Comparison of ENCODE assay signal across 19 mouse cellular contexts in the genomic region with DNA sequence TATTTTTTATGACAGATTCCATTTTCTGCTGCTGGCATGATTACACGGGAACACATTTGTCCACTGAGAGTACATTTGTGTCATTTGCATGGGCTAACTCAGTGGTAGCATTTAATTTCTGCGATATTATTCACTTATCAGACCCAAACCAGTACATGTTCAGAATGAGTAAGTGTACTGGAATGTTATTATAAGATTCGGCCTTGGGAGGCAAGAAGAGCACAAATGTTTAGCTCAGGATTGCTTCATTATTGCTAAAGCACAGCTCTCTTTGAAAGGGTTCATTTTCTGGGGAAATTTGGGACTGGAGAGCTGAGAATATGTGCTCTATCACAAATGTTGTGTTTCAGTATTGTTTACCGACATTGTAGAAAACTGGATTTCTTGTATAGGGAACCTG.
DNase-seq lines count a peak whose midpoint lies in the region; ATAC-seq and TF ChIP-seq lines count a peak whose summit lies in the region.
"Had no signal": no experiment of that assay in that cellular context is flagged by ENCODE, and none has a peak within 500 bp of the region (broad histone marks: within the 10 kb centered on the region; RNA-seq: fewer than 3 reads in every experiment).

No protein-coding gene starts in this region.

- no peak overlapping the region for H3K4me2 ChIP-seq in hindbrain, postnatal 0 days (ENCODE audit: low read depth, low read length)
- H3K4me2 ChIP-seq in midbrain, embryonic 14.5 days (ENCODE audit: low read length): no peak overlapping the region
- H3K4me2 ChIP-seq in midbrain, embryonic 15.5 days: no peak overlapping the region
- H3K4me2 ChIP-seq: embryonic facial prominence, embryonic 12.5 days; forebrain, embryonic 15.5 days; intestine, embryonic 15.5 days had no signal

- H3K9me3 ChIP-seq in hindbrain, postnatal 0 days (ENCODE audit: low read length): no peaks in the 10 kb centered on the region
- no peaks in the 10 kb centered on the region for H3K9me3 ChIP-seq in hindbrain, embryonic 10.5 days
- H3K9me3 ChIP-seq in midbrain, embryonic 14.5 days (ENCODE audit: control insufficient read depth, low read length): no peaks in the 10 kb centered on the region
- no peaks in the 10 kb centered on the region for H3K9me3 ChIP-seq in midbrain, embryonic 15.5 days
- H3K9me3 ChIP-seq: embryonic facial prominence, embryonic 12.5 days; forebrain, embryonic 15.5 days; intestine, embryonic 15.5 days had no signal

- no peak overlapping the region for H3K9ac ChIP-seq in hindbrain, postnatal 0 days (replicated peaks; ENCODE audit: low read length)
- no peak overlapping the region for H3K9ac ChIP-seq in midbrain, embryonic 14.5 days (replicated peaks; ENCODE audit: low read length)
- no peak overlapping the region for H3K9ac ChIP-seq in midbrain, embryonic 15.5 days
- H3K9ac ChIP-seq: embryonic facial prominence, embryonic 12.5 days; forebrain, embryonic 15.5 days; intestine, embryonic 15.5 days had no signal

- no peak overlapping the region for H3K27ac ChIP-seq in hindbrain, postnatal 0 days
- H3K27ac ChIP-seq in hindbrain, embryonic 10.5 days: no peak overlapping the region
- H3K27ac ChIP-seq in midbrain, embryonic 14.5 days (replicated peaks; ENCODE audit: low read depth, low read length): no peak overlapping the region
- no peak overlapping the region for H3K27ac ChIP-seq in midbrain, embryonic 15.5 days
- H3K27ac ChIP-seq: embryonic facial prominence, embryonic 12.5 days; forebrain, embryonic 15.5 days; intestine, embryonic 15.5 days had no signal

- H3K27me3 ChIP-seq in hindbrain, postnatal 0 days (ENCODE audit: insufficient read depth, low read length): no peaks in the 10 kb centered on the region
- no peaks in the 10 kb centered on the region for H3K27me3 ChIP-seq in hindbrain, embryonic 10.5 days (ENCODE audit: insufficient read depth, poor library complexity, severe bottlenecking)
- no peaks in the 10 kb centered on the region for H3K27me3 ChIP-seq in midbrain, embryonic 14.5 days (ENCODE audit: control insufficient read depth, insufficient read depth, low read length)
- H3K27me3 ChIP-seq in midbrain, embryonic 15.5 days (replicated peaks): no peaks in the 10 kb centered on the region
- H3K27me3 ChIP-seq in C2C12 (ENCODE audit: control insufficient read depth, insufficient read depth, insufficient read length): no peaks in the 10 kb centered on the region
- no peaks in the 10 kb centered on the region for H3K27me3 ChIP-seq in Patski
- H3K27me3 ChIP-seq: embryonic facial prominence, embryonic 12.5 days; forebrain, embryonic 15.5 days; intestine, embryonic 15.5 days had no signal

- CTCF ChIA-PET in Patski (lab: Charles Lee): interaction anchor here (1.1 kb wide), 1 partner anchor 17 kb away, joined by 3 read pairs; no protein-coding TSS in a partner anchor

- WGBS in hindbrain, postnatal 0 days: 61% methylated on average over 4 of the region's 4 CpGs
- WGBS in hindbrain, embryonic 10.5 days: 88% methylated on average over 4 of the region's 4 CpGs
- 73% methylated on average over 4 of the region's 4 CpGs for WGBS in midbrain, embryonic 14.5 days
- 72% methylated on average over 4 of the region's 4 CpGs for WGBS in midbrain, embryonic 15.5 days
- WGBS in lung, adult 2 months: 65% methylated on average over 4 of the region's 4 CpGs

- no peak for TF ChIP-seq POLR2A in lung, adult 2 months (IDR thresholded peaks at IDR 0.05; ENCODE audit: borderline replicate concordance, extremely low read depth, low read depth, low read length)

- no peak overlapping the region for H3ac ChIP-seq in C2C12 (ENCODE audit: control insufficient read depth, insufficient read length, low read depth)

- no peaks in the 10 kb centered on the region for H3K79me2 ChIP-seq in C2C12 (ENCODE audit: control insufficient read depth, insufficient read depth)

- DNase-seq in hindbrain, postnatal 0 days (ENCODE audit: low spot score): peak; percentile 20
- DNase-seq in hindbrain, embryonic 10.5 days (ENCODE audit: low spot score): no peak
- DNase-seq in midbrain, embryonic 14.5 days: peak; percentile 14
- DNase-seq in Patski (ENCODE audit: low read depth, low spot score): no peak
- no peak for DNase-seq in kidney, postnatal 4 days
- no peak for DNase-seq in lung, adult 2 months
- DNase-seq: adrenal gland, postnatal 10 days; cerebellum, adult 11-12 months; cerebellum, adult 9-10 months; cerebellum, postnatal 25 days; gastrocnemius, postnatal 36 days; heart, adult 11 months; heart, postnatal 10 days; heart, postnatal 4 days had no signal

- POLR2A ChIA-PET in Patski (lab: Charles Lee): no interaction called here

- no peak for ATAC-seq in hindbrain, postnatal 0 days
- no peak for ATAC-seq in midbrain, embryonic 14.5 days (ENCODE audit: low FRiP score, low TSS enrichment)
- ATAC-seq in midbrain, embryonic 15.5 days (replicated peaks): no peak
- peak; percentile 94 for ATAC-seq in Patski
- ATAC-seq: forebrain, embryonic 15.5 days; intestine, embryonic 15.5 days had no signal

- H3K4me1 ChIP-seq in hindbrain, postnatal 0 days (ENCODE audit: insufficient read depth, low read length): no peaks in the 10 kb centered on the region
- H3K4me1 ChIP-seq in hindbrain, embryonic 10.5 days (replicated peaks): no peaks in the 10 kb centered on the region; the same call in 1 of the 2 replicates
- H3K4me1 ChIP-seq in midbrain, embryonic 14.5 days (ENCODE audit: control insufficient read depth, insufficient read depth, low read length): no peaks in the 10 kb centered on the region
- H3K4me1 ChIP-seq in midbrain, embryonic 15.5 days: peaks cover 7% of the 10 kb centered on the region; the same call in 1 of the 2 replicates
- no peaks in the 10 kb centered on the region for H3K4me1 ChIP-seq in lung, adult 2 months (ENCODE audit: control insufficient read depth, insufficient read depth, low read length)
- H3K4me1 ChIP-seq: embryonic facial prominence, embryonic 12.5 days; forebrain, embryonic 15.5 days; intestine, embryonic 15.5 days had no signal

- no peak overlapping the region for H3K4me3 ChIP-seq in hindbrain, postnatal 0 days (ENCODE audit: low read length)
- H3K4me3 ChIP-seq in hindbrain, embryonic 10.5 days: no peak overlapping the region
- H3K4me3 ChIP-seq in midbrain, embryonic 14.5 days (replicated peaks; ENCODE audit: low read depth, low read length): no peak overlapping the region
- no peak overlapping the region for H3K4me3 ChIP-seq in midbrain, embryonic 15.5 days
- H3K4me3 ChIP-seq in C2C12 (ENCODE audit: insufficient read depth, poor library complexity, severe bottlenecking): no peak overlapping the region
- H3K4me3 ChIP-seq in lung, adult 2 months (replicated peaks; ENCODE audit: extremely low read depth, low read depth, low read length): no peak overlapping the region
- H3K4me3 ChIP-seq: embryonic facial prominence, embryonic 12.5 days; forebrain, embryonic 15.5 days; intestine, embryonic 15.5 days had no signal

- no peak for TF ChIP-seq CTCF in hindbrain, postnatal 0 days (IDR thresholded peaks at IDR 0.05; ENCODE audit: low read depth)
- no peak for TF ChIP-seq CTCF in C2C12 (IDR thresholded peaks at IDR 0.05; ENCODE audit: control insufficient read depth, insufficient read depth, insufficient read length)
- no peak for TF ChIP-seq CTCF in Patski (IDR thresholded peaks at IDR 0.05)
- TF ChIP-seq CTCF in lung, adult 2 months (IDR thresholded peaks at IDR 0.05; ENCODE audit: insufficient read depth, low read length): no peak

- in situ Hi-C loops in Patski (cut with MboI; ENCODE audit: low pct_unique_long_range_greater_than_20kb): no loop called here

- no peaks in the 10 kb centered on the region for H3K36me3 ChIP-seq in hindbrain, postnatal 0 days (ENCODE audit: insufficient read depth, low read length)
- H3K36me3 ChIP-seq in hindbrain, embryonic 10.5 days: no peaks in the 10 kb centered on the region
- H3K36me3 ChIP-seq in midbrain, embryonic 14.5 days (ENCODE audit: control insufficient read depth, insufficient read depth, low read length): no peaks in the 10 kb centered on the region
- no peaks in the 10 kb centered on the region for H3K36me3 ChIP-seq in midbrain, embryonic 15.5 days (replicated peaks)
- H3K36me3 ChIP-seq in C2C12 (ENCODE audit: control insufficient read depth, insufficient read depth): no peaks in the 10 kb centered on the region
- H3K36me3 ChIP-seq: embryonic facial prominence, embryonic 12.5 days; forebrain, embryonic 15.5 days; intestine, embryonic 15.5 days had no signal

- H3K79me3 ChIP-seq in C2C12 (ENCODE audit: low read depth): no peaks in the 10 kb centered on the region

TF ChIP-seq in C2C12, 6 proteins besides CTCF, POLR2A, EP300 and RAD21:
- TF ChIP-seq MYOD1 (IDR thresholded peaks at IDR 0.05; ENCODE audit: control insufficient read depth, insufficient read length, low read depth): no peak
- peak; percentile 40 for TF ChIP-seq CEBPB (IDR thresholded peaks at IDR 0.05; ENCODE audit: low read depth)

Comparison
In these comparisons a context has a peak if more than half of its experiments do, and no peak if none do; other contexts are left out.
1. DNase-seq: peak in hindbrain, postnatal 0 days (single experiment) and midbrain, embryonic 14.5 days (single experiment); none in hindbrain, embryonic 10.5 days (single experiment), Patski (single experiment), kidney, postnatal 4 days (0 of 2) and lung, adult 2 months (single experiment).